Mouse (Mus musculus) heart, adult 8-10 months (tissue): ENCODE results near the gene Ankle1. TPM values are rescaled to one million over a fixed set of nuclear protein-coding genes. Genes with fewer than 3 reads are reported as not detected.

ENCODE experiments used
- DNase-seq: peaks from one replicate; pipeline ENCODE4 v3.0.0; 2022; ENCODE audit warnings: low spot score
- total RNA-seq, 4 experiments: library from RNA; stranded (reverse); gene quantifications; 2 replicates each; pipeline ENCODE4 v1.2.4; 2022

Ankle1 gene
- total RNA-seq = under 1 TPM in 1 of 4 experiments, not detected in 3; 0.11 TPM

- peak; percentile 97 for DNase-seq
These were observed at the start of gene Ankle1 for GRCm38 (mm10) chr8:71405401-71406098. TSS of gene Ankle1 (plus strand) at chr8:71406010.

- DNase-seq = no peak
These were observed 47.8 kb upstream of the Ankle1 start for GRCm38 (mm10) chr8:71358026-71358425.

GRCm38 (mm10) chr8:71366771-71367528 is 38.9 kb upstream of the Ankle1 start, which contains the start of gene Use1:
TSS of gene Use1 (plus strand) at chr8:71366848.
- peak; percentile 95 for DNase-seq

- no peak for DNase-seq
These were observed 38.2 kb upstream of the Ankle1 start for GRCm38 (mm10) chr8:71367529-71368176.

GRCm38 (mm10) chr8:71368366-71368765 is 37.4 kb upstream of the Ankle1 start:
- no peak for DNase-seq

GRCm38 (mm10) chr8:71369040-71369718 is 36.6 kb upstream of the Ankle1 start:
- DNase-seq = no peak

GRCm38 (mm10) chr8:71370711-71371235 is 35.0 kb upstream of the Ankle1 start:
- DNase-seq = no peak

GRCm38 (mm10) chr8:71371236-71371848 is 34.5 kb upstream of the Ankle1 start, which contains the start of gene Ocel1:
TSS of gene Ocel1 (plus strand) at chr8:71371298.
- peak; percentile 94 for DNase-seq

- no peak for DNase-seq
These were observed 33.4 kb upstream of the Ankle1 start for GRCm38 (mm10) chr8:71372427-71372826.

- no peak for DNase-seq
These were observed 32.8 kb upstream of the Ankle1 start for GRCm38 (mm10) chr8:71373000-71373399.

GRCm38 (mm10) chr8:71374616-71375206 is 31.1 kb upstream of the Ankle1 start:
- DNase-seq = no peak

GRCm38 (mm10) chr8:71375581-71376422 is 30.0 kb upstream of the Ankle1 start:
- DNase-seq = no peak

GRCm38 (mm10) chr8:71376423-71377030 is 29.3 kb upstream of the Ankle1 start:
- DNase-seq = no peak

- no peak for DNase-seq
These were observed 26.8 kb upstream of the Ankle1 start for GRCm38 (mm10) chr8:71379008-71379407.

GRCm38 (mm10) chr8:71379512-71380075 is 26.2 kb upstream of the Ankle1 start:
- no peak for DNase-seq

- no peak for DNase-seq
These were observed 25.3 kb upstream of the Ankle1 start for GRCm38 (mm10) chr8:71380178-71381171.

GRCm38 (mm10) chr8:71381421-71381970 is 24.3 kb upstream of the Ankle1 start, which contains the start of gene Nr2f6:
TSS of gene Nr2f6 (minus strand) at chr8:71381960.
- DNase-seq = peak; percentile 65
